Mouse (Mus musculus) kidney, adult 11 months (tissue): ENCODE results near the gene Tmem52.
A peak's percentile ranks its signal among the peaks of the same experiment; 100 is the strongest.
"Not testable (repeated sequence)": the region's sequence is repeated elsewhere in the genome, so short reads cannot be mapped to it uniquely, and the experiment has no call there.

Source experiments
- DNase-seq: peaks from one replicate; pipeline ENCODE4 v3.0.0; 2022

Gene Tmem52

DNA sequence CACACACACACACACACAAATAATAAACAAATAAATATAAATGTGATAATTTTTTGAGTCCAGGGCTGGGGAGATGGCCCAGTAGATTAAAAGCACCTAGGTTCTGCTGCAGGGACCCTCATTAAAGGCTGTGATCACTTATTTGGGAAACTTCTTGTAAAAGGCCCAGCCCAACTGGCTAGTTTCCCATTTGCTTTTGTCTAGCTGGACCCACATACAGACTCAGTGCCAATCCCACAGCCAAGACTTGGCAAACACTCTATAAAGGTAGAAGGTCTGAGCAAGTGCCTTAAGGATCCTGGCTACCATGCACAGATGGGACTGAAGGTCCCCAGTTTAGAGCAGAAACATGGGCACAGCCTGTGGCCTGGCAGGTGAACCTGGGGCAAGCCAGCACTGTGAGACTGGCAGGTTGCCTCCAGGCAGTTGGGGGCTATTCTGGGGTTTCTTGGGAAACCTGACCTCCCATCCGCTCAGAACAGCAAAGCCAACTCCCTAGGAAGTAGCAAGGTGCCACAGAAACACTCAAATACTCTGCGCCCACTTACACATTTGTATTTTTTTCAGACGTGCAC, 3.9 kb downstream of the Tmem52 start:
- no peak for DNase-seq

DNA sequence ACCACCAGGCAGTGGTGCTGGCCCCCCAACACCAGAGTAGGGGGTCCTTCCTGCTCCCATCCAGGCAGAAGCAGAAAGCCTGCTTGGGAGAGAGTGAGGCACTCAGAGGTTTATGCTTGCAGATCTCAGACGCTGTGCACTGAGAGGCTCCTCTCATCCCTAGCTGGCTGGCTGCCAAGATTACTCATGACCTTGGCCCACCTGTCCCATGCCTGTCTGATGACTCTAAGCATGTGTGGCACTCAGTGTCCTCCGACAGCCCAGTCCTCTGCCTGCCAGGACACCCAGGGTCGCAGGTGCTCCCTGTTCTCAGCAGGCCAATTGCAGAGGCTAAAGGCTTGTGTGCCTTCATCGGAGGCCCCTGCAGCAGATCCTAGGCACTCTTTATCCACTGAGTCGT, 4.4 kb downstream of the Tmem52 start:
- peak; percentile 29 for DNase-seq

GRCm38 (mm10) chr4:155473796-155474195, 4.9 kb downstream of the Tmem52 start:
- not testable (repeated sequence) for DNase-seq

GRCm38 (mm10) chr4:155481381-155482124, 12.6 kb downstream of the Tmem52 start:
- DNase-seq: peak; percentile 62

DNA sequence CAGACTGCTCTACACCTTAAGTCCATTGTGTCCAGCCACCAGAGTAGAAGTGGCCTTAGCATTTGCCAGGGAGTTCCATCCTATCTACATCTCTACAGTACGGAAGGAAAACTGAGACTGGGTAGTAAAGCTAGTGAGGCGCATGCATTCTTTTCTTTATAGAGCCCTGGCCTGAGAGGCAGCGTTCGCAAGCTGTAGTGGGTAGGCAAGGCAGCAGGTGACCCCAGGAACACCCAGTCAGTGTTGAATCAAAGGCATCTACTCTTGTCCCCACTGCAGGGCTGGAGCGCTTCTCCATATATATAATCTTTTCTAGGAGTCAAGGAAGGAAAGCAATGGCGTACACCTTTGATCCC, 13.2 kb downstream of the Tmem52 start:
- DNase-seq: no peak

DNA sequence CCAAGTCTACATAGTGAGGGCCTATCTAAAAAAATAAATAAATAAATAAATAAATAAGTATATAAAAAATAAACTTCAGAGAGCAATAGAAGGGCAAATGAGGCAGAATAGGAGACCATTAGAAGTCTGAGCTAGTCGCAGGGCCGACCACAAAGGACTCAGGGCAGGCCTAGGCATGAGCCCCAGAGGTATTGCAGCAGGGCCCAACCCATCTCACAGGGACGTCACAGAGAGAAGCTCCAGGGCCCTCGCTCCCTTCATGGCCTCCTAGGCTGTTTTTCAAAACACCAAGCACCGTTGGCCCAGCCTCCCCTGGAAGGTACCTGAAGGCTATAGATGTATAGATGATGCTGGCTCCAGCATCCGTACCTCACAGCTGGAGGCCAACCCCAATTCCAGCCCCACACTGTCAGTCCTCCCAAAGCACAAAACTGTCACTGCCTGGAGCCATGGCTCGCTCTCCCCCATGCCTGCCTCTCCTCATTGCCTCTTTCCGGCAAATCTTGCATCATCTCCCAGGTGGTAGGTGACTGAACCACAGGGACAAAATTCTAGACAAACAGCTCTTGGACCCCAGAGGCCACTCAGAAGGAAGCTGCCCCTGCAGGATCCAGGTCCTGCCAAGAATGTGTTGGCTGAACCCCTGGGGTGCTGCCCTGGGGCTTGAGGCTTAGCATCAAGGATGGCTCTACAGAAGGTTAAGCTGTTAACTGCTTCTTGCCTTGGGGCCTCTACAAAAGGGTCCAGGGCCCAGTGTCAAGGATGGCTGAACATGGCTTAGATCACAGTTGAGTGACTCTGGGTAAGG, 14.0 kb downstream of the Tmem52 start:
- DNase-seq: no peak

DNA sequence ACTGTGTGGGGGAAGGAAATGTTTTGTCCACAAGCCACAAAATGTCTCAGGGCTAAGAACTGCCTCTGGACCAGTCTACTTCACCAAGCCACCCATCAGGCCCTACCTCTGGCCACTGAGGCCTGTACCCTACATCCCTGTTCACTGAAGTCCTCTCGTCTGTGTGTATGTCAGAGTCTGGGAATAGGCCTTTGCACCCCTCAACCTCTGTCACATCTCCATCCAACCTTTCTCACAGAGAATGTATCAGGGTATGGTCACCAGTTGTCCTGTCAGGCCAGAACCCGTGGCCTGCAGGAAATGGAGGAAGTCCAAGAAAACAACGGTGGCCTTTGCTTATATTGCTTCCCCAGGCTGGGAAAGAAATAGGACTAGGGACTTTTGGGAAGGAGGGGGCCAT, 16.6 kb downstream of the Tmem52 start:
- DNase-seq: no peak

- DNase-seq: no peak
These were observed 18.8 kb downstream of the Tmem52 start for GRCm38 (mm10) chr4:155487746-155488145.

- DNase-seq: peak; percentile 91
These were observed 19.5 kb downstream of the Tmem52 start for GRCm38 (mm10) chr4:155488232-155489025.

DNA sequence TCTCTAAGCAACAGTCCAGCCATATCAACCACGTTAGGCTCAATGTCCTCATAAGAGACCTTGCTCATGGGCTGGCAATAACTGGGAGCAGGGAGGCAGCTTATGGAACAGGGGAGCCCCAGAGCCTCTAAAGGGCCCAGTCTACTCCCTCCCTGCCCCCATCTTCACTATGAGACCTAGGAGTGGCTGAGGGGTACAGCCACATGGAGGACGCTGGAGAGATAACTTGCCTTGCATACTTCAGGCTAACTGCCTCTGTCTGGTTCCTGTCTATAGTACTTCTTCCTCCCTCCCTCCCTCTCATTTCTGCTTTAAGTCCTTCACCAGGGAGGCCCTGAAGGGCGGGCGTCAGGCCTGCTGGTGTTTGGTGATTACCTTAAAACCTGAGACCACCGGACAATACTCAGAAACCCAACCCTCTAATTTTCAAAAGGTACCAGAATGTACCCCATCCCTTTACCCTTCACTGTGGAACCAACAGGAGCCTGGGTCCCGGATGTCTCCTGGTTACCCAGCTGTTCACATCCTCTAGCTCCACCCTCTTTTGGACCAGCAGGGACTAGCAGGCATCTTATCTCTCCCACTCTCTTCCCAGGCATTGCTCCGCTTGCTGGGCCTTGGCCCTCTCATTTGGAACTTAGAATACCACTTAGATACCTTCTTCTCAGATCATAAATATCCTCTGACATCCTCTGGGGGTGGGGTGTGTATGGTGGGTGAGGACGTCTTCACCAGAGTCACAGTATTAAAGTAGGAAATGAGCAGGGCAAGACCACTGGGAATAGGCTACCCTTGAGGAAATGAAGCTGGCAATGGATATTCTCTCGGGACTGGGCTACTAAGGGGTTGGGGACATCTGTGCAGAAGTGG, 20.4 kb downstream of the Tmem52 start:
- DNase-seq: no peak

- DNase-seq: no peak
These were observed 21.5 kb downstream of the Tmem52 start for GRCm38 (mm10) chr4:155490456-155490855.

DNA sequence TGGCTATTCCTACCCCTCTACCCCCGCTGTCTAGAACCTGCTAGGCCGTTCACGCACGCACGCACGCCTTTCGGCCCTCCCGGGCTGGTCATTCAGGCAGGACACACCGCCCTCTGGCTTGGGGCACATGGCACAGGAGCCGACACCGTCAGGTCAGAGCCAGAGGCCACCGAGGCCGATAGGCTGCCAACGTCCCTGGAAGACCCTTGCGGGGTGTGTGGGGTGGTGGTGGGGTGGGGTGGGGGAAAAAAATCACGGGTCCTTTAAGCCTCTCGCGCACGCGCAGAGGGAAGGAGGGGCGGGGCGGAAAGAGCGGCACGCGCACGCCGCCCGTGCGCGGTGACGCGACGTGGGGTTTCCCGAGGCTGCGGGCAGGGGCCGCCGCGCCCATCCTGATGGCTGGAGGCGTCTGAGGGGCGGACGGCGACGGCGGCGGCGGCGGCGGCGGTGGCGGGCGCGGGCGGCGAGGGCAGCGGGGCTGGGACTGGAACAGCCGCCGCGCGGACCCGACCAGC, 22.1 kb downstream of the Tmem52 start, which contains the start of gene Gnb1:
Gene Gnb1 (plus strand): TSS at position 372 of the 515 bp plus-strand sequence.
- DNase-seq: peak; percentile 85

DNA sequence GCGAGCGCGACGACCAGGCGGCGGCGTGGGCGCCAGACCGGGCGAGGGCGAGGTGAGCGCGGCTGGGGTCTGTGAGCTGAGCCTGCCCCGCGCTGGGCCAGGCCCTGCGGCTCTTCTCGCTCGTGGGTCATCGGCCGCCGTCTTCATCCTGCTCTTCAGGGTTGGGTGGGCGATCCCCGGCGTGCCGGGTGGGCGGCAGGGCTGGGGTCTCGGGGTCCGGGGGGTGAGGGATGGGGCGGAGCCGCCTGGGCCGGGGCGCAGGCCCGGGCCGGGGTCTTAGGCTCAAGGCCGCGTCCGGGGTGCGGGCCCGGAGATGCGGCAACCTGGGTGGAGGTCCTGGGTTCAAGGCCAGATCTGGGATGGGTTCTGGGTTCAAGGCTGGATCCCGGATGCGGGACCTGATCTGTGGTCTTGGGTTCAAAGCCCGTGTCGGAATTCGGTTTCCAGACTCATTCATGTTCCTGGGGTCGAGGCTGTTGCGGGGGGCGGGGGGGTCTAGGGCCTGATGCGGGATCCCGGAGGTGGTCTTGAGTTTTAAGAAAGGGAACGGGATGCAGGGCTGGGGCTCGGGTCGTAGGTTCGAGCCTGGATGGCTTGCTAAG, 22.7 kb downstream of the Tmem52 start:
- no peak for DNase-seq

- no peak for DNase-seq
These were observed 23.3 kb downstream of the Tmem52 start for GRCm38 (mm10) chr4:155492131-155492633.

DNA sequence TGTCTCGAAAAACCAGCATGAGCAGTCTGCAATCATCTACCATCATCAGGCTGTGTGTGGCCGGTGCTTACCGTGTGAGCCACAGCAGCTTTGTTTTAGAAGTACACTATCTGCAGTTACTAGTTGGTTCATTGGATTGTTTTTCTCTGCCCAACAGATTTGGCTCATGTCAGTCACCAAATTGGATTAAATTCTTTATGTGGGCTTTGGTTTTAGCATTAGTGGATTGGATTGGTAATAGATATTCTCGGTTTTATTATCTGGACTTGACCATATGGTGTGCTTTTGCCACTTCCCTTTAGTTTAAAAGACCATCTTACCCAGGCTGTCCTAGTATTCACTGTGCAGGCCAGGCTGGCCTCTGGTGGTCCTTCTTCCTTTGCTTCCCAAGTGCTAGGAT, 26.0 kb downstream of the Tmem52 start:
- no peak for DNase-seq

DNA sequence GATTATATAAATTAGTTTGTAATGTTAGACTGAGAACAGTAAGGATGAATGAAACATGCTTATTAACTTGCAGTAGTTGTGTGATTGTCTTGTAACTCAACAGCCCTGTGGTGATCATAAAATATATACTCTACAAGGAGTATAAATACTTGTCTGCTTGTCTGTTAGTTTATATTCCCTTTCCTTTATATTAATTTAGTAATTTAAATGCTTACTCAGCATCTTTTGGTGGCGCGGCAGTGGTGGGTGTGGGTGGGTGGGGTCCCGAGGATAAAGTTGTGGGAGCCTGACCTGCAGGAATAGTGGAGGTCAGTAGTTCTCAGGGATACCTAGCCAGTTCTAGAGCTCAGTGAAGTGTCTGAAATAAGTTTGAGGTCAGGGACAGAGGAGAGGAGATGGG, 29.0 kb downstream of the Tmem52 start:
- no peak for DNase-seq

GRCm38 (mm10) chr4:155501126-155501525, 32.2 kb downstream of the Tmem52 start:
- no peak for DNase-seq

- DNase-seq: no peak
These were observed 36.2 kb downstream of the Tmem52 start for GRCm38 (mm10) chr4:155505067-155505466.

DNA sequence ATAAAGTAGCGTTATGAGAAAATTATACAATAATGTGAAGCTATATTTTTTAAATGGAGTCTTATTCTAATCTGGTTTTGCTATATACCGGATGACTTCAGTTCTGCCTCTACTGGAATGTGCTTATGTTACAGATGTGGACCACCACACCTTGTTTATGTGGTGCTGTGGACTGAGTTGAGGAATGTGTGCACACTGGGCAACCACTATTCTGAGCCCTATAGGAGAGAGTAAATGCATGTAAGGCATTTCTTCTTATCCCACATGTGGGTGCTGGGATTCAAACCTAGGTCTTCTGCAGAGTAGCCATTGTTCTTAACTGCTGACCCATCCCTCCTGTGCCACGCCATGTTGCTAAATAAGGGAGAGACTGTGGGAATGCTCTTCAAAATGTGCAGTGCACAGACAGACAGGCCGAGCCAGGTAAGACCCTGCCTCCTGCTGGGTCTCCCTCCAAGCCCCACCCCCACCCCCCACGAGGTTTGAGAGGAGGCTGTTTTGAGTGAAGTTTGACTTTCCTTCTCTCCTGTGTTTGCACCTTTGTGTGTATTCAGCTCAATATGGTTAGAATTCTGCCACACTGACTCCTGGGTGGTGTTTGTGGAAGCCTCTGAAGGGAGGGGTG, 36.9 kb downstream of the Tmem52 start:
- DNase-seq: no peak

DNA sequence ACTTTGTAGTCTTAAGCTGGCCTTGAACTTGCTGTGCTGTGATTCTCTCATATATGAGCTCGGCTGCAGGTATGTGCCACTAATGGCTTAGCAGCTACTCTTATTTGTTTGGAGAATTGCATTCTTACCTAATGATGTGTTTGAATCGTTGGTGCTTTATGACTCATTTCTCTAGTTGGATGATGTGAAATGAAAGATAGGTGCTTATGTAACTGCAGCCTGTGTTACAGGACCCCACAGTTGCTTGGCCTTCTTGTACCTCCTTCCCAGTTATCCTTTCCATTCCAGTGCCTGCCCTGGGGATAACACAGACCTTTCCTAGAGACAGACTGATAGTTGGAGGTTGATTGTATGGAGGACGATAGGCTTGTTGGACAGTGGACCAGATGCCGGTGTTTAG, 39.7 kb downstream of the Tmem52 start:
- DNase-seq: no peak

GRCm38 (mm10) chr4:155510981-155511380, 42.1 kb downstream of the Tmem52 start:
- no peak for DNase-seq
